Mouse (Mus musculus) lung, embryonic 15.5 days (tissue): ENCODE measurements around the gene Prss57. TPM values are rescaled to one million over a fixed set of nuclear protein-coding genes. Genes with fewer than 3 reads are reported as not detected.

ENCODE experiments used
- ATAC-seq: fragments of 200-750 bp; cut with Nextera tagmentation; 2 replicates; pipeline ENCODE4 v1.8.0; 2017; ENCODE audit warnings: moderate number of reproducible peaks, borderline replicate concordance; ENCODE audit not compliant: low FRiP score, low TSS enrichment; ENCODE audit errors: extremely low read depth
- H3K27ac ChIP-seq: fragments of 300-500 bp; sonication (generic); 2 replicates; pipeline ENCODE4 v1.5.1; 2015; ENCODE audit warnings: moderate library complexity, mild to moderate bottlenecking, inconsistent platforms
- H3K27me3 ChIP-seq: fragments of 300-500 bp; sonication (generic); 2 replicates; pipeline ENCODE4 v1.6.1; 2015; ENCODE audit warnings: inconsistent platforms
- H3K36me3 ChIP-seq: fragments of 300-500 bp; sonication (generic); 2 replicates; pipeline ENCODE4 v1.6.1; 2015; ENCODE audit warnings: inconsistent platforms
- H3K4me1 ChIP-seq: fragments of 300-500 bp; sonication (generic); 2 replicates; pipeline ENCODE4 v1.6.1; 2015; ENCODE audit warnings: inconsistent platforms
- H3K4me2 ChIP-seq: fragments of 300-500 bp; sonication (generic); 2 replicates; pipeline ENCODE4 v1.6.1; 2015; ENCODE audit warnings: inconsistent platforms, mild to moderate bottlenecking, moderate library complexity
- H3K4me3 ChIP-seq: fragments of 300-500 bp; sonication (generic); 2 replicates; pipeline ENCODE4 v1.5.1; 2015; ENCODE audit warnings: mild to moderate bottlenecking, inconsistent platforms
- H3K9ac ChIP-seq: fragments of 300-500 bp; sonication (generic); 2 replicates; pipeline ENCODE4 v1.6.1; 2015; ENCODE audit warnings: inconsistent platforms
- H3K9me3 ChIP-seq: fragments of 300-500 bp; sonication (generic); 2 replicates; pipeline ENCODE4 v1.6.1; 2016; ENCODE audit warnings: inconsistent platforms
- WGBS: fragments of 180-500 bp; shearing (Covaris S2); methylation state at CpG from one replicate; pipeline ENCODE4 v1.1.7; 2015; 5-methylcytosine and 5-hydroxymethylcytosine counted together
- polyA plus RNA-seq: library from polyadenylated mRNA; unstranded; fragments of >200 nt; fragmentation: Nextera tagmentation; extraction: Ambion mirVana; gene quantifications from 2 replicates; pipeline ENCODE4 v1.2.1, GENCODE M21; 2015

Gene Prss57
- polyA plus RNA-seq, 1 experiment from 2014 or later, result 1.9 TPM

DNA sequence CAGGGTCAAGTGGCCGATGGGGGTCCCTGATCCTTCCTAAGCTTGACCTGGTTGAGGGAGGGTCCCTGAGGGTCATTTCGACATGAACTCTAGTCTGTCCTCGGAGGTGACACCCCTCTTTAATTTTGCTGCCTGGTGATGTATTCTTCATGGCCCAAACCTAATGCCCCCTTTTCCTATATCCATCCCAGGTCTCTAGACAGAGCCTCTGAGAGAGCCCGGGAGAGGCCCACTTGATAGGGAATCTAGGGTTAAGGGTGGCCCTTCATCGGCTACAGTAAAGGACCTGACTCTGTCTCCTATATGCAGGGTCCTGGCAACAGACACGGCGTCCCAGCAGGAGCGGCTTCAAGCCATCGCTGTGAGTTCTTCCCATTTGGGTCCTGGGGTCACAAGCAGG, 15.6 kb upstream of the Prss57 start:
- Histone ChIP-seq H3K9ac (no peak overlapping the region), H3K36me3 (peaks cover 13% of the 10 kb centered on the region), H3K27me3 (no peaks in the 10 kb centered on the region), H3K4me1 (peaks cover 29% of the 10 kb centered on the region), H3K4me2 (no peak overlapping the region), H3K27ac (no peak overlapping the region), H3K4me3 (no peak overlapping the region), H3K9me3 (no peaks in the 10 kb centered on the region)
- ATAC-seq, result no peak
- 86% methylated on average over 9 of the region's 9 CpGs for WGBS

DNA sequence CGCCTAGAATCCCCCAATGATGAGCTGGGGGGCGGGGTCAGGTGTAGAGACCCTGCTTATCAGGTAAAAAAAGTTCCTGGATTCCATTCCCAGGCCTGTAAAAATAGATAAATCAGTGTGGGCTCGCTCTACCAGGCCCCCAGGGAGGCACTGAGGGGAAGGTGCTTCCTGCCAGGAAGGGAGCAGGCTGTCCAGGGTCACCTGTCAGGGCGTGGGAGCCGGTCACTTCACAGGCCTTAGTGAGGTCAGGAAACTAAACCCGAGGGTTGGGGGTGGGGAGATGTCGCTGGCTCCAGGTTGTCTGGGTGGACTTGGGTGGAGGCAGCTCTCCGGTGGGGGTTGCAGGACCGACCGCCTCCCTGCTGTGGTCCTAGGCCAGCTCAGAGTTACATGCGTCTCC, 14.9 kb upstream of the Prss57 start:
- WGBS, result 41% methylated on average over 11 of the region's 11 CpGs
- ATAC-seq, result no peak
- no peak overlapping the region for H3K27ac ChIP-seq
- H3K4me3 ChIP-seq, result no peak overlapping the region
- H3K36me3 ChIP-seq, result peaks cover 8% of the 10 kb centered on the region
- H3K9ac ChIP-seq, result no peak overlapping the region
- H3K4me1 ChIP-seq, result peaks cover 29% of the 10 kb centered on the region
- no peaks in the 10 kb centered on the region for H3K9me3 ChIP-seq
- no peaks in the 10 kb centered on the region for H3K27me3 ChIP-seq
- no peak overlapping the region for H3K4me2 ChIP-seq

DNA sequence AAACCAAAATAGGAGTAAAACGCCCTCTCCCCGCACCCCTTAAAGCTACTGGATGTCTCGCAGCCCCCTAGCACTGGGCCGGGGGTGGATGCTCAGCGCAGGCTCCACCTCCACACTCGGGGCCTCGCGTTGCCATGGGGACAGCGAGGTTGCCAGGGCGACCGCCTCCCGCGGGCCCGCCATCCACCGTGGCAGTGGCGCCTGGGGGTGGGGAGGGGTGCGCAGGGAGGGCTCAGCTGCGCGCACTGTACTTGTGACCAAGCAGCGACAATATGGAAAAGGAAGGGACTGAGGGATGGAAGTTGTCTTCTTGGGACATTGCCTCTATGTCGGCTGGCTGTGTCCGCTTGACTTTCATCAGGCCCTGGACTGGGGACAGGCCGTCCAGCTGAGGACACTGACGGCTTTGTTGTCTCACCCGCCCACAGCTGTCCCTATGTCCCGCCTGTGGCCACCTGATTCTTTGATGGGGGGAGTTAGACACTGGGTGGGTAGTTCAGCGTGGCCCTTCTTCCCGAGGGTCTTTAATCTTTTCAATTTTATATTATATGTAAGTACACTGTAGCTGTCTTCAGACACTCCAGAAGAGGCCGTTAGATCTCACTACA, 13.1 kb upstream of the Prss57 start:
- H3K36me3 ChIP-seq, result peaks cover 2% of the 10 kb centered on the region; the same call in 1 of the 2 replicates
- no peak overlapping the region for H3K27ac ChIP-seq
- H3K4me3 ChIP-seq, result no peak overlapping the region
- H3K9me3 ChIP-seq, result no peaks in the 10 kb centered on the region
- H3K4me1 ChIP-seq, result peaks cover 29% of the 10 kb centered on the region
- WGBS, result 15% methylated on average over 29 of the region's 29 CpGs
- H3K4me2 ChIP-seq, result peak overlapping the region; percentile 4; the same call in 1 of the 2 replicates
- no peak overlapping the region for H3K9ac ChIP-seq
- ATAC-seq, result peak; percentile 36; the same call in 1 of the 2 replicates
- no peaks in the 10 kb centered on the region for H3K27me3 ChIP-seq

- no peak overlapping the region for H3K9ac ChIP-seq
Measured at GRCm38 (mm10) chr10:79802331-79802971, 11.7 kb upstream of the Prss57 start.

GRCm38 (mm10) chr10:79801837-79802236, 11.1 kb upstream of the Prss57 start:
- no peak for ATAC-seq
- Histone ChIP-seq H3K27ac (0 out of 2 replicates have a peak overlapping the region, but pooled peaks have one; percentile 6), H3K9ac (no peak overlapping the region), H3K4me1 (peaks cover 27% of the 10 kb centered on the region), H3K4me2 (no peak overlapping the region), H3K27me3 (no peaks in the 10 kb centered on the region), H3K36me3 (no peaks in the 10 kb centered on the region), H3K9me3 (no peaks in the 10 kb centered on the region), H3K4me3 (no peak overlapping the region)
- 40% methylated on average over 3 of the region's 3 CpGs for WGBS

More at GRCm38 (mm10) chr10:79802331-79802971, 11.7 kb upstream of the Prss57 start:
- H3K4me1 ChIP-seq, result peaks cover 29% of the 10 kb centered on the region
- ATAC-seq, result 0 out of 2 replicates have a peak, but pooled peaks have one; percentile 13
- no peaks in the 10 kb centered on the region for H3K27me3 ChIP-seq
- H3K9me3 ChIP-seq, result no peaks in the 10 kb centered on the region
- H3K36me3 ChIP-seq, result no peaks in the 10 kb centered on the region
- H3K4me2 ChIP-seq, result no peak overlapping the region
- H3K4me3 ChIP-seq, result no peak overlapping the region
- no peak overlapping the region for H3K27ac ChIP-seq
- WGBS, result 48% methylated on average over 11 of the region's 11 CpGs

- Histone ChIP-seq H3K36me3 (no peaks in the 10 kb centered on the region), H3K4me1 (peaks cover 25% of the 10 kb centered on the region), H3K27ac (no peak overlapping the region), H3K27me3 (no peaks in the 10 kb centered on the region), H3K4me3 (no peak overlapping the region), H3K4me2 (no peak overlapping the region), H3K9me3 (no peaks in the 10 kb centered on the region), H3K9ac (no peak overlapping the region)
- no peak for ATAC-seq
- 72% methylated on average over 11 of the region's 11 CpGs for WGBS
Measured at GRCm38 (mm10) chr10:79800508-79800907, 9.7 kb upstream of the Prss57 start.

- Histone ChIP-seq H3K4me2 (no peak overlapping the region), H3K9ac (no peak overlapping the region), H3K4me1 (peaks cover 33% of the 10 kb centered on the region), H3K27ac (no peak overlapping the region), H3K9me3 (no peaks in the 10 kb centered on the region), H3K36me3 (no peaks in the 10 kb centered on the region), H3K27me3 (no peaks in the 10 kb centered on the region), H3K4me3 (no peak overlapping the region)
- ATAC-seq, result no peak
- 83% methylated on average over 12 of the region's 12 CpGs for WGBS
Measured at GRCm38 (mm10) chr10:79798289-79798928, 7.6 kb upstream of the Prss57 start.

DNA sequence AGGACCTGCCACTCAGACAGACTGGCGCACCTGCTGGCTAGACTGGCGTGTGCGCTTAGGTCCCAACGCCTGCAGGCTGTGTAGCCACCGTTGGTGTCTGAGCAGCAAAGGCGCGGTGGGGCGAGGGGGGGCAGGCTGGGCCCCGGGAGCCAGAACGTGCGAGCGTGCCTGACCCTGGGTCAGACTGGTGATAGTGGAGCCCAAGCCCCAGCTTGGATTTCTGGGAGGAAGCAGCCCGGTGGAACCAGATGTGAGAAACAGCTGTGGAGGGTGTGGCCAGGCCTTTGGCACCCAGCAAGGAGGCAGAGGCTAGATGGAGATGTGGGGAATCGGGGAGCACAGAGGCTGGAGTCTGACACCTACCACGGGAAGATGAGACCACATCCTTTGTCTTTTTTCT, 6.6 kb upstream of the Prss57 start:
- no peaks in the 10 kb centered on the region for H3K27me3 ChIP-seq
- no peak overlapping the region for H3K9ac ChIP-seq
- H3K4me1 ChIP-seq, result peaks cover 22% of the 10 kb centered on the region
- 42% methylated on average over 15 of the region's 15 CpGs for WGBS
- no peak overlapping the region for H3K27ac ChIP-seq
- H3K9me3 ChIP-seq, result no peaks in the 10 kb centered on the region
- no peak for ATAC-seq
- no peaks in the 10 kb centered on the region for H3K36me3 ChIP-seq
- H3K4me2 ChIP-seq, result no peak overlapping the region
- H3K4me3 ChIP-seq, result no peak overlapping the region

DNA sequence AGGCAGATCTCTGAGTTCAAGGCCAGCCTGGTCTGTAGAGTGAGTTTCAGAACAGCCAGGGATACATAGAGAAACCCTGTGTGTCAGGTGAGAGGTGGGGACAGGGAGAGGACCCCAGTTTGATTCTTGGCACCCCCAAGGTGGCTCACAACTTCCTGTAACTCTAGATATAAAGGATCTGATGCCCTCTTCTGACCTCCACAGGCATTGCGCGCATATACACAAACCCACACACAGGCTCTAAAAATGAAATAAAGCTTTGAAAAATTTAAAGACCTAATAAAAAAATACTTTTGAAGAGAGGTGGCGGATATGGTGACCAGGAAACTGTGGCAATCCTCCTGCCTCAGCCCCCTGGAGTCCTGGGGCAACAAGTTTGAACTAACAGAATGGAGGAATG, 5.1 kb upstream of the Prss57 start:
- Histone ChIP-seq H3K4me2 (no peak overlapping the region), H3K27me3 (no peaks in the 10 kb centered on the region), H3K9ac (no peak overlapping the region), H3K4me1 (peaks cover 14% of the 10 kb centered on the region), H3K36me3 (no peaks in the 10 kb centered on the region), H3K27ac (no peak overlapping the region), H3K4me3 (no peak overlapping the region), H3K9me3 (no peaks in the 10 kb centered on the region)
- no peak for ATAC-seq
- WGBS, result 97% methylated on average over 3 of the region's 3 CpGs

DNA sequence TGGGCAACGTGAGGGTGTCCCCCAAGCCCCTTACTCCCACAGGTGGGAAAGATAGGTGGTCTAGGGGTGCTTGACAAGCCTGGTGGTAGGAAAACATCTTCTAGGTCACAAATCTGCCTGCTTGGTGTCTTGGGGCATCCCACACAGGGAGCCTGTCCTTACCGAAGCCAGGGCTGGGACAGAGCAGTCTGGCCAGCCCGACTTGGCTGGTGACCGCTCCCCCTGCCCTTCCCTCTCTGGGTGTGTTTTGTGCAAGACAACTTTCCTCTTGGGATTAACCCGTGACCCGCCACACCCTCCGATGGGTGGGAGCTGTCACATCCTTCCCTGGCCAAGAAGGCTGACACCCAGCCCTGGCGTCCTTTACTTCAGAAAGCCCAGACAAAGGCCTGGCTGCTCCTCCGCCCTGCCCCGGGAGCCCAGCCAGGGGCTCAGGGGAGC, 3.8 kb upstream of the Prss57 start:
- peak overlapping the region; percentile 89 for H3K9ac ChIP-seq
- WGBS, result 11% methylated on average over 10 of the region's 10 CpGs
- H3K4me2 ChIP-seq, result peak overlapping the region; percentile 97
- ATAC-seq, result peak; percentile 48
- H3K36me3 ChIP-seq, result no peaks in the 10 kb centered on the region
- peaks cover 14% of the 10 kb centered on the region for H3K4me1 ChIP-seq
- no peaks in the 10 kb centered on the region for H3K27me3 ChIP-seq
- peak overlapping the region; percentile 87 for H3K4me3 ChIP-seq
- H3K27ac ChIP-seq, result peak overlapping the region; percentile 69
- H3K9me3 ChIP-seq, result no peaks in the 10 kb centered on the region

DNA sequence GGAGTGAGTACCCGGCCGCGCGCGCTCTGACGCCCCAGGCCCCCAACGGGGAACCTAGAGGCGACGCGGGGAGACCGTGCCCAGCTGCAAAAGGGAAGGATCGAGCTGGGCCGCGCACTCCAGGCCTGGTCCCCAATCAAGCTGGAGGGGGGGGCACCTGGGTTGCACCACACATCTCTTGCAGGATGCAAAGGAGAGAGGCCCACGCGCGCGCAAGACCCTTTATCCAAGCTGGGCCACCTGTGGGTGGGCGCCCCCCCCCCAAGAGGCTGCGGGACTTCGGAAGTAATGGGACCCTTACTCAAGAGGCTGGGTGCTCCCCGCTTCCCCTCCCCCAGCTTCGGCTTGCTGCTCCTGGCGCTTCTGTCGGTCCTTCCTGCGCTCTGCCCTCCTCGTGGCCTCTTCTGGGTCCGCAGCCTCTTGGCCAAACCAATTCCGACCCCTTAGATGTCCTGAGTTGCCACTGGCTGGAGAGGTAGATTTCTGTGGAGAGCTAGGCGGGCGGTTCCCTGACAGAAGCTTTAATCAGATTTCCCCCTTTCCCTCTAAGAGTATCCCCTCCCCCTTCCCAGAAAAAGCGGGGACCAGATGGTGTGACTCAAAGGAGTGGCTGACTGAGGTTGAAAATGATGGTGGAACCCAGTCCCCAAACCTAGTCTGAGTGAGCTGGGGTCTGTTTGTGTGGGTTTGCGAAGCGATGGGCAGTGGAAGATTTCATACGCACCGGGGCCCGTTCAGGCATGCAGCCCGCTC, 3.2 kb upstream of the Prss57 start:
- H3K27me3 ChIP-seq, result no peaks in the 10 kb centered on the region
- peak overlapping the region; percentile 87 for H3K4me3 ChIP-seq
- ATAC-seq, result no peak; the same call in none of the 2 replicates
- H3K4me2 ChIP-seq, result peak overlapping the region; percentile 97
- H3K4me1 ChIP-seq, result peaks cover 14% of the 10 kb centered on the region
- H3K9me3 ChIP-seq, result no peaks in the 10 kb centered on the region
- peak overlapping the region; percentile 89 for H3K9ac ChIP-seq
- H3K36me3 ChIP-seq, result no peaks in the 10 kb centered on the region
- peak overlapping the region; percentile 69 for H3K27ac ChIP-seq
- WGBS, result 3% methylated on average over 37 of the region's 38 CpGs
